Mouse (Mus musculus) layer of hippocampus, postnatal 36 days (tissue): ENCODE data around the gene Etv6. TPM values are rescaled to one million over a fixed set of nuclear protein-coding genes. Genes with fewer than 3 reads are reported as not detected.
"Not testable (repeated sequence)": the region's sequence is repeated elsewhere in the genome, so short reads cannot be mapped to it uniquely, and the experiment has no call there.

ENCODE experiments used
- DNase-seq, 2 experiments: peaks; one replicate each; pipeline ENCODE4 v3.0.0; 2022
- total RNA-seq, 2 experiments: library from RNA; stranded (reverse); gene quantifications; 2 replicates each; pipeline ENCODE4 v1.2.3; 2021

Etv6 gene
- 10 to 100 TPM in 1 of 2 experiments, 1 to 10 TPM in 1; 9.9 to 11.2 TPM for total RNA-seq

DNA sequence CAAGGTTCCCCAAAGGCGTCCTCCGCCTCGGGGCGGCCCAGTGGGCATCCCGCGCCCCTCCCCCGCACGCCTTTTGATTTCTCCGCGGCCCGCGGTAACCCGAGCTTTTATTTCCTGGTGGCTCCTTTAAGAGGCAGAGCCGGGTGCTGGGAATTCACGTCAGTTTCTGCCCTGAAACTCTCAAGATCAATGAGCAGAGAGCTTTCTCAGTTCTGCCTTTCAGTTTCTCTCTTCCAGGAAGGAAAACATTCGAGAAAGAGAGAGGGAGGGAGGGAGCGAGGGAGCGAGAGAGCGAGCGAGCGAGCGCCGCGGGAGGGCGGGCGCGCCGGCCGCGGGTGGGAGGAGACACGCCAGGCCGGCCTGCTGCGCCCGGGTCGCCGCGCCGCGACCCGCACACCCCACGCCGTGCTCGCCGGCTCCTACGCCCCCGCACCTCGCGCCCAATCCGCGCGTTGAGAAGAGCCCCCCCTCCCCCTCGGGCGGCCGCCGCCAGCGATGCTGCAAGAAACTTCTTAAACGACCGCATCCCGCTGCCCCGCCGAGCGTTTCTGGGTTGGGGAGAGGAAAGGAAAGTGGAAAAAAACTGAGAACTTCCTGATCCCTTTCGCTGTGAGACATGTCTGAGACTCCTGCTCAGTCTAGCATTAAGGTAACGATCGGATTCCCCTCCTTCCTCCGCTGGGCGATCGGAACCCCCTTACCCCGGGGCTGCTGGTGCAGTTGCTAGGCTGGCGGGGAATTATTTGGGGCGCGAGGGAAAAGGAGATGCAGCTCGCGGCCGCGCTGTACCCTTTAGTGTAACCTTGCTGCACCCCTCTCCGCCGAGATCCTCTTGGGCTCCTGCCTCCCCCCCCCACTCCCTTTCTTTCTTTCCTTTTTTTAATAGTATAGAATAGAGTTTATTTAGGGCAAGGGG, at the start of gene Etv6:
Etv6 (plus strand) TSS at position 211 of the 916 bp plus-strand sequence.
- DNase-seq, result peak; percentile 27 to 71

- DNase-seq, result no peak
Observed at GRCm38 (mm10) chr6:133986161-133986560, 49.3 kb upstream of the Etv6 start.

DNA sequence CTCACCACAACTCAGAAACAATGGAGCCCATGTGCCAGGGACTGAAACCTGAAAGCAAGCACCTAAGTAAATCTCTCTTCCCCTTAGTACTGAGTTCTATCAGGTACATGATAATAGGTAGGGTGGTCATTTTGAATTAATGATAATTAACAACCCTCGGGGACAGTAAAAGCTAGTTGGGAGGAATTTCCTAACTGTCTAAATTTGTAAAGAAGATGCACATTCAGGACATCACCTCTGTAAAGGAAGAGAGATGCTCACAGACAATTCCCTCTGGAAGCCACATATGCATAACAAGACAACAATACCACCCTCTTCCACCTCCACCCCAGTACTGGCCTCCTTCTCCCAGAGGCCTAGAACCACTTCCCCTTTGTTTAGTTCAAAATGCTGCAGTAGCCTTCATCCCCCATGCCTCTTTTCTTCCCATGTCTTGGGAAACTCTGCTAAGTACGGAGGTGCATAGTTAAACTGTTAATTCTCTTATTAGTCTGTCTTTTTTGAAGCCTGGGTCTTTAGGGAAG, 48.4 kb upstream of the Etv6 start:
- DNase-seq, result no peak

GRCm38 (mm10) chr6:133988011-133988410, 47.5 kb upstream of the Etv6 start:
- no peak for DNase-seq

- no peak for DNase-seq
Observed at GRCm38 (mm10) chr6:133997461-133997860, 38.0 kb upstream of the Etv6 start.

- DNase-seq, result no peak
Observed at GRCm38 (mm10) chr6:133997935-133998334, 37.6 kb upstream of the Etv6 start.

- DNase-seq, result not testable (repeated sequence)
Observed at GRCm38 (mm10) chr6:134014488-134015110, 20.9 kb upstream of the Etv6 start.

DNA sequence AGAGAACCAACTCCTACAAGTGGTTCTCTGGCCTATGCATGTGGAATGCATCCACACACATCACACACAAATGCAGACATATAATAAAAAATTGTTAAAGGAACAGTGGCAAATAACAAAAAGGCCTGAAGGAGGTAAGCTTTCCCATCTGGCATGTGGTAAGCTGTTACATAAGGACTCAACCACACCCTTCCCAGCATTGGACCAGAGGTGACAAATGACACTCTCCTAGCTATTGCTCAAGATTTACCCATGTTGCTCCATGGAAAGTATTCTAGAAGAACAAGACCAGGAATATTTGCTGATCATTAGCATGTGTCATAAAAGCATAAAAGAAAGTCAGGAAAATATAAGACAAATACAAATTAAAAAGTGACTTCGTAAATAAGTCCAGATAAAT, 16.7 kb upstream of the Etv6 start:
- no peak for DNase-seq

- DNase-seq, result no peak
Observed at GRCm38 (mm10) chr6:134020821-134021220, 14.7 kb upstream of the Etv6 start.

DNA sequence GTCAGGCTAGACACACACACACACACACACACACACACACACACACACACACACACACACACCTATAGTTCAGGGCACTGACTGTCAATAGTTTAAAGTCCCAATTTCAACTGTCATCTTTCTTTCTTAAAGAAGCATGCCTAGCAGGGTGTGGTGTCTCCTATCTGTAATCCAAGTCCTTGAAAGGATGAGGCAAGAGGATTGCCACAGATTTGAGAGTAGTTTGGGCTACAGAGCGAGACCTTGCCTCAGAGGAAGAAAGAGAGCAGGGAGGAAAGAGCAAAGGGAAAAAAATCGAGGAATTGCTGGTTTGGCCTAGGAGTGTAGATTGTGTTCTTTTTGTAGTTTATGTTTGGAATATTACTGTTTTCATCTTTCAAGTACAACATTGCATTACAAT, 9.2 kb upstream of the Etv6 start:
- no peak for DNase-seq

DNA sequence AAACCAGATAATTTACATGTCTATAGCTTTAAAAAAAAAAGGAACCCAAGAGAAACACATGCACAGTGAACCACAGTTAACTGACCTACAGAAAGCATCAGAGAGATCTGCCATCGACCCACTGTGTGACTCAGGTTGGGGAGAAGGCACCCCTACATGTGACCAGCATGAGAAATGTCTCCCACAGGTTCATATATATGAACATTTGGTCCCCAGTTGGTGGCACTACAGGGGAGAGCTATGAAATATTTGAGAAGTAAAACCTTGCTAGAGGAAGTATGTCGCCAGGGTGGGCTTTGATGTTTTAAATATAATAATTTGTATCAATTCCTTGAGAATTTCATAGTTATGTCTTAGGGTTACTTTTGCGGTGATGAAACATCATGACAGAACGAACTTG, 8.5 kb upstream of the Etv6 start:
- no peak for DNase-seq

- no peak for DNase-seq
Observed at GRCm38 (mm10) chr6:134032451-134032850, 3.0 kb upstream of the Etv6 start.

- DNase-seq, result no peak
Observed at GRCm38 (mm10) chr6:134034436-134034835, 1.1 kb upstream of the Etv6 start.

DNA sequence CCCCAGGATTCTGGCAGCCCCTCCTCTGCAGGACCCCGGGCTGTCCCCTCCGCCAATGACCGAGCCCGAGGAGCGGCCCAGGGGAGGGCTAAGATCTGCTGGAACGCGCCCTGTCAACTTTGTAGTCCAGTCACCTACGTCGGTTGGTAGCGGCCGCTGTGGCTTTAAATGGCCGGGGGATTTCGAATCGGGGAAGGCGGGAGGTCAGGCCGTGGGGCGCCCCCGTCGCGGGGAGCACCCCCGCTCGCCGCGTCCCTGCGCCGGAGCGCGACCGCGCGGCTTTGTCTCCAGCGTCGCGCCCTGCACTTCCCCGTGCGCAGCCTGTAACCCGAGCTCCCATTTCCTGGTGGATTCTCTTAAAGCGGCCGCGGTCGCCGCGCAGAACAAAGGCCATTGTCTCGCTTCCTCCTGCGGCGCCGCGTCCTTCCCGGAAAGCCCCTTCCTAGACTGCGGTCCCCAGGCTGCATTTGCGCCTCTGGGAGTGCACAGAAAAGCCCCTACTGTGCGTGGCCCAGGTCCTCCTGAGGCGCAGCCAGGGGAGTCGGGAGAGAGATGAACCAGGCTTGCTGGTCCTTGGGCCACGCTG, 503 bp upstream of the Etv6 start:
- DNase-seq, result peak; percentile 76 to 82

DNA sequence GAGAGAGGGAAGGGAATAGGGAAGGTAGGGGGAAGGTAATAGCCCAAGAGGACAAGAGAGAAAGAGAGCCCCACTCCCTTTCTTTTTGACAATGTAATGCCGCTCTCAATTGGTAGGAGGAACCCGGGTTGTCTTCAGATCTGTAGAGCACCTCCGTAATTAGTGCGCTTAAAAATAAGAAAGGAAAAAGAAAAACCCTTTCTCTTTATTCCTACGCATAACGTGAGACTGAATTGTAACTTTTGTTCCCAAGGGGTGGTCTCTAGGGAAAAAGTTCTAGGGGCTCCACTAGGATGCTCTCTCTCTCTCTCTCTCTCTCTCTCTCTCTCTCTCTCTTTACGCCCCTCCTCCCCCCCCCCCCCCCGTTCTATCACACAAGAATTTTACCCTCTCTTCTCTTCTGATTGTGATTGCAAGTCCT, 1.0 kb downstream of the Etv6 start:
- no peak for DNase-seq

- DNase-seq, result no peak
Observed at GRCm38 (mm10) chr6:134036951-134037431, 1.5 kb downstream of the Etv6 start.

GRCm38 (mm10) chr6:134037960-134038359, 2.5 kb downstream of the Etv6 start:
- DNase-seq, result no peak

DNA sequence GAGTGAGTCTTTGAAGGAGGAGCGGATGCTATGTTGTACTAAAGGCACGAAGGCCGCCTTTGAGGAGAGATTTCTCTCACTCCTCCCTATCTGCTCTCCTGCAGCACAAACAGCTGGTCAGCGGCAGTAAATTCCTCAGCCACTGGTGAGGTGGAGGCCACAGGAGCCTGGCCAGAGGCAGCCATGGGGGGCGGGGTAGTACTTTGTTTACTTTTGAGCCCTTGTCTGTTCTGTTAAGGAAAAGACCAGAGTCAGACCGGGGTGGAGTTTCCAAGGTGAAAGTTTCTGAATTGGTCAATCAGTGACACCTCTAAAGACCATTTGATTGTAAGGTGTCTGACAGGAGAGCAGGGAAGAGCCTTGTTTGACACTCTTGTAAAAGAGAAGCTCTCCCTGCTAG, 3.4 kb downstream of the Etv6 start:
- no peak for DNase-seq

GRCm38 (mm10) chr6:134039351-134039750, 3.9 kb downstream of the Etv6 start:
- no peak for DNase-seq

DNA sequence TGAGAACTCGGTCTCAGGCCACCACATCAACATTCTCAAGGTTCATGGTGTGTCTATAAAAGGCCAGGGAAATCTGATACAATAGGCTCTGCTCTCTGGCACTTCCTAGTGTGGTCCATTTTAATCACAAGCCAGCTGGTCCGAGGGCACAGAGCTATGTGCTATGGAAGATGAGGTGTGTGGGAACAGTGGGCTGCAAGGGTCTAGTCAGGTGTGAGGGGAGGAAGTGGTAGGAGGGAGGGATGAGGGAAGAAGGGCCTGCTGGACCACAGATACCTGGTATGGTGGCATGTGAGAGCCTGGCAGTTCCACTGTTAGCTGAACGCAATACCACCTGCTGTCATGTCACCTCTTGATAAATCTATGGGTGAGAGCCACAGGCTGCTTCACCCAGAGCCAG, 4.8 kb downstream of the Etv6 start:
- no peak for DNase-seq

GRCm38 (mm10) chr6:134041286-134041685, 5.8 kb downstream of the Etv6 start:
- no peak for DNase-seq

GRCm38 (mm10) chr6:134041916-134042315, 6.4 kb downstream of the Etv6 start:
- DNase-seq, result no peak

DNA sequence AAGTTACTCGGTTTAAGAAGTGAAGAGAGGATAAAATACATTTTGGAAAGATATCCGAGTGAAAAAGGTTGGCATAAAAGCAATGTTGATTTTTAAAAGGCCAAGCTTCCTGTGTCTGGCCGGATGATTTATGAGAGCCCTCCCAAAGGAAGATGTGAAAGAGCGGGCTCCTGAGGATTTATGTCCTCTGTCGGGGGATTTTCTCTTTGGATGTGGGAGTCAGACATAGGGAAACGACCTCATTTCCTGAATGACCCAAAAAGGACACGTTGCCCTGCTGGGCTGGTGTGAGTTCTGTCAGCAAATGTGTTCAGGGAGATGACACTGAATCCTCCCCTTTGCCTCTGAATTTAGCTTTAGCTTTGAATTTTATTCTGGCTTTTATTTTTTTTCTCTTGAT, 8.0 kb downstream of the Etv6 start:
- DNase-seq, result no peak
